Mouse (Mus musculus) heart, embryonic 11.5 days (tissue): ENCODE measurements at regions not wholly inside any gene's neighbourhood (a gene's known extent, or its start where the extent isn't known, plus 50 kb on each side); places are given as distances from the start of the nearest gene placed in this dataset.

ENCODE experiments used
- ATAC-seq: fragments of 200-750 bp; cut with Nextera tagmentation; replicated peaks from 2 replicates; pipeline ENCODE4 v1.8.0; 2017; ENCODE audit warnings: moderate library complexity; ENCODE audit not compliant: insufficient number of reproducible peaks, low FRiP score, low TSS enrichment
- H3K27ac ChIP-seq: fragments of 300-500 bp; sonication (generic); 2 replicates; pipeline ENCODE4 v1.5.1; 2014; ENCODE audit warnings: mild to moderate bottlenecking, low read depth, low read length
- H3K27me3 ChIP-seq: fragments of 300-500 bp; sonication (generic); 2 replicates; pipeline ENCODE4 v1.6.1; 2014; ENCODE audit warnings: mild to moderate bottlenecking, low read length, mixed read lengths; ENCODE audit not compliant: control insufficient read depth, insufficient read depth
- H3K36me3 ChIP-seq: fragments of 300-500 bp; sonication (generic); 2 replicates; pipeline ENCODE4 v1.6.1; 2014; ENCODE audit warnings: mild to moderate bottlenecking, low read length, moderate library complexity, mixed read lengths; ENCODE audit not compliant: control insufficient read depth, insufficient read depth
- H3K4me1 ChIP-seq: fragments of 300-500 bp; sonication (generic); 2 replicates; pipeline ENCODE4 v1.6.1; 2014; ENCODE audit warnings: low read length; ENCODE audit not compliant: control insufficient read depth, insufficient read depth
- H3K4me2 ChIP-seq: fragments of 300-500 bp; sonication (generic); 2 replicates; pipeline ENCODE4 v1.6.1; 2014; ENCODE audit warnings: mild to moderate bottlenecking, moderate library complexity
- H3K4me3 ChIP-seq: fragments of 300-500 bp; sonication (generic); 2 replicates; pipeline ENCODE4 v1.5.1; 2014; ENCODE audit warnings: low read depth, low read length
- H3K9ac ChIP-seq: fragments of 300-500 bp; sonication (generic); 2 replicates; pipeline ENCODE4 v1.6.1; 2014; ENCODE audit warnings: mild to moderate bottlenecking, low read depth, low read length, moderate library complexity
- H3K9me3 ChIP-seq: fragments of 300-500 bp; sonication (generic); replicated peaks from 2 replicates; pipeline ENCODE4 v1.6.1; 2016; ENCODE audit warnings: low read length; ENCODE audit not compliant: control insufficient read depth
- WGBS: fragments of 180-500 bp; shearing (Covaris S2); extraction: QIAGEN DNeasy Blood & Tissue Kit; methylation state at CpG from one replicate; pipeline ENCODE4 v1.1.7; 2014; ENCODE audit not compliant: insufficient replicate concordance; 5-methylcytosine and 5-hydroxymethylcytosine counted together

DNA sequence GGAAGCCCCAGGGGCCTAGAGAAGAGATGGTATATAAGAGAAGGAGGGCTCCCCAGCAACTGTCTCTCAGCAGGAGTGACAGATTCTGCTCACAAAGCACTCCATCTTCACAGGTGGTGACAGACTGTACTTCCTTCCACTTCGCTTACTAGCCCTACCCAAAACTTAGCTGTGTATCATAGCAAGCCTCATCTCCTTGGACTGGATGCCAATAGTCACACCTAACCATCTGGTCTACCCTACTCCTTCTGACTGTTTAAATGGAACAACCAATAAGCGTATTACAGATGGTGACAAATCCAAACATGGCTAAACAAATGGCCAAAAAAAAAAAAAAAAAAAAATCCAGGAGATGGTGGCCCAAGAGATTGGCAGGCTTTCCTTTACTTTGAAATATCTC is 204.1 kb upstream of the Ppargc1a start:
- no peak for ATAC-seq
- Histone ChIP-seq H3K4me2 (no peak overlapping the region), H3K27me3 (no peaks in the 10 kb centered on the region), H3K4me1 (no peaks in the 10 kb centered on the region), H3K9me3 (no peaks in the 10 kb centered on the region), H3K9ac (no peak overlapping the region), H3K36me3 (no peaks in the 10 kb centered on the region), H3K27ac (no peak overlapping the region), H3K4me3 (no peak overlapping the region)
- WGBS: 77% methylated on average over 2 of the region's 2 CpGs

GRCm38 (mm10) chr5:51766111-51766510 is 198.6 kb upstream of the Ppargc1a start:
- 84% methylated on average over 3 of the region's 3 CpGs for WGBS

DNA sequence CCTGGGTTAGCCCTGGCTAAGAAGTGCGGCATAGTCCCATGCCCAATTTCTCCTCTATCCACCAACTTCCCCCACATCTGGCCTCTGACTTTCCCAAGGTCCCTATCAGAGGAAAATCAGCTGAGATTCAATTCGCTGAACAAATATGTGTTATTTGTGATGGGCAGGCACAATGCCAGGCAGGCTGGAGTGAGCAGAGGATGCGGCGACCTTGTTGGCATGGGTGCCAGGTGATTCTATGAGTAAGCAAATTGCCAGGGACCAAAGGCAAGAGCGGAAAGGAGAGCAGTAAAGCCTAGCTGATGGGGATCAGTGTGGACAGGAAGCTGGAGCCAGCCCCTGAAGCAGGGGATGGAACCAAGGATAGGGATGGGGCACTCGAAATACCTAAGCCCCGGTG is 196.9 kb upstream of the Ppargc1a start:
- Histone ChIP-seq H3K9ac (no peak overlapping the region), H3K4me3 (no peak overlapping the region), H3K36me3 (no peaks in the 10 kb centered on the region), H3K27ac (no peak overlapping the region), H3K27me3 (no peaks in the 10 kb centered on the region), H3K4me2 (no peak overlapping the region), H3K4me1 (no peaks in the 10 kb centered on the region), H3K9me3 (no peaks in the 10 kb centered on the region)
- 83% methylated on average over 7 of the region's 7 CpGs for WGBS
- ATAC-seq: no peak

More at GRCm38 (mm10) chr5:51766111-51766510, 198.6 kb upstream of the Ppargc1a start:
- H3K9me3 ChIP-seq: no peaks in the 10 kb centered on the region
- no peak overlapping the region for H3K27ac ChIP-seq
- H3K4me3 ChIP-seq: no peak overlapping the region
- no peaks in the 10 kb centered on the region for H3K27me3 ChIP-seq
- H3K9ac ChIP-seq: no peak overlapping the region
- no peak for ATAC-seq
- H3K4me1 ChIP-seq: no peaks in the 10 kb centered on the region
- no peak overlapping the region for H3K4me2 ChIP-seq
- H3K36me3 ChIP-seq: no peaks in the 10 kb centered on the region

GRCm38 (mm10) chr5:51763599-51763998 is 196.1 kb upstream of the Ppargc1a start:
- Histone ChIP-seq H3K27me3 (no peaks in the 10 kb centered on the region), H3K4me1 (no peaks in the 10 kb centered on the region), H3K4me3 (no peak overlapping the region), H3K9me3 (no peaks in the 10 kb centered on the region), H3K27ac (no peak overlapping the region), H3K36me3 (no peaks in the 10 kb centered on the region), H3K9ac (no peak overlapping the region), H3K4me2 (no peak overlapping the region)
- ATAC-seq: no peak
- WGBS: 56% methylated on average over 7 of the region's 7 CpGs

GRCm38 (mm10) chr5:51762352-51762751 is 194.8 kb upstream of the Ppargc1a start:
- ATAC-seq: no peak
- Histone ChIP-seq H3K9ac (no peak overlapping the region), H3K4me2 (no peak overlapping the region), H3K4me3 (no peak overlapping the region), H3K27me3 (no peaks in the 10 kb centered on the region), H3K27ac (no peak overlapping the region), H3K9me3 (no peaks in the 10 kb centered on the region), H3K4me1 (no peaks in the 10 kb centered on the region), H3K36me3 (no peaks in the 10 kb centered on the region)
- WGBS: 51% methylated on average over 3 of the region's 3 CpGs

GRCm38 (mm10) chr5:51758289-51758688 is 190.8 kb upstream of the Ppargc1a start:
- Histone ChIP-seq H3K9me3 (no peaks in the 10 kb centered on the region), H3K27ac (no peak overlapping the region), H3K36me3 (no peaks in the 10 kb centered on the region), H3K27me3 (no peaks in the 10 kb centered on the region), H3K4me2 (no peak overlapping the region), H3K4me1 (no peaks in the 10 kb centered on the region), H3K4me3 (no peak overlapping the region), H3K9ac (no peak overlapping the region)
- WGBS: 84% methylated on average over 2 of the region's 2 CpGs
- no peak for ATAC-seq

DNA sequence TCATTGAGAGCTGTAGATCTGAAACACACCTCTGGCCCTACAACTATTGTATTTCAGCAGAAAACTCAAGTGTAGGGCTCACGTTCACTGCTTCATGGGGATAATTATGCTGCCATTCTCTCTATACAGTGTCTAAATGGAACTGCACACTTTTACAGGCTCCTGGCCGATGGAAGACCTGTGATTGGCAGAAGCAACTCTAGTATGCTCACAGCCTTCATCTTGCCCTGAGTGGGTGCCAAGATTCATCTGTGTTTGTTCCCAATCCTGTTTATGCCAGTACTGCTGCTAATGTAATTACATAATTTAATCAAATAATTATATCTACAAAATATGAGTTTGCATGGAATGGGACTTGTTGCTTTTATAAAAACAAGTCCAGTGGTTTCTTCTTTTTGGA is 190.3 kb upstream of the Ppargc1a start:
- Histone ChIP-seq H3K4me3 (no peak overlapping the region), H3K9ac (no peak overlapping the region), H3K9me3 (no peaks in the 10 kb centered on the region), H3K4me2 (no peak overlapping the region), H3K27ac (no peak overlapping the region), H3K4me1 (no peaks in the 10 kb centered on the region), H3K36me3 (no peaks in the 10 kb centered on the region), H3K27me3 (no peaks in the 10 kb centered on the region)
- no peak for ATAC-seq
- 71% methylated on average over 2 of the region's 2 CpGs for WGBS

DNA sequence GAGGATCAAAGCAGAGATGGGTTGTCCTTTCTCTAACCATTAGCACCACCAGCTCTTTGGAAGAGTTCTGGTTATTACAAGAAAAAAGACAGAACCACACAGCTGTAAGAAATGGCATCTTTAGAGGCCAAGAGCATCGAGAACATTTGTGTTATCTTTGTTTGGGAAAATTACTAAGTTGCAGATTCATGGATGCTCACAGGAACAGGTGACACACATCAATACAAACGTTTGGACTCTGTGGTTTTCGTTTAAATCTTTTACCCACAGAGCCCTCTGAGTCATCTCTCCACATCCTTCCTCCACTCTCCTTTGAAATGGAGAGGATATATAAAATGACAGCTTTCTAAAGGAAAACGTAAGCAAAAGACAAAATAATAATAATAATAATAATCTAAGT is 184.5 kb upstream of the Ppargc1a start:
- no peak for ATAC-seq
- H3K4me3 ChIP-seq: no peak overlapping the region
- no peaks in the 10 kb centered on the region for H3K36me3 ChIP-seq
- H3K9ac ChIP-seq: no peak overlapping the region
- H3K27me3 ChIP-seq: no peaks in the 10 kb centered on the region
- no peak overlapping the region for H3K4me2 ChIP-seq
- no peak overlapping the region for H3K27ac ChIP-seq
- H3K4me1 ChIP-seq: no peaks in the 10 kb centered on the region
- no peaks in the 10 kb centered on the region for H3K9me3 ChIP-seq
- WGBS: 68% methylated on average over 4 of the region's 4 CpGs

GRCm38 (mm10) chr5:51750456-51750855 is 182.9 kb upstream of the Ppargc1a start:
- H3K27ac ChIP-seq: no peak overlapping the region
- H3K4me3 ChIP-seq: no peak overlapping the region
- H3K36me3 ChIP-seq: no peaks in the 10 kb centered on the region
- no peaks in the 10 kb centered on the region for H3K27me3 ChIP-seq
- H3K4me1 ChIP-seq: no peaks in the 10 kb centered on the region
- no peak for ATAC-seq
- H3K9ac ChIP-seq: no peak overlapping the region
- 84% methylated on average over 8 of the region's 8 CpGs for WGBS
- no peaks in the 10 kb centered on the region for H3K9me3 ChIP-seq
- H3K4me2 ChIP-seq: no peak overlapping the region
